Mouse (Mus musculus): ENCODE results near the gene Zfp365.

Gene Zfp365

GRCm38 (mm10) chr10:67906063-67906462 is 6.4 kb downstream of the Zfp365 start:
- DNase-seq (ENCODE audit: low read depth, low spot score): no peak

GRCm38 (mm10) chr10:67903387-67903786 is 9.1 kb downstream of the Zfp365 start:
- no peak for DNase-seq (ENCODE audit: low read depth, low spot score)

GRCm38 (mm10) chr10:67901179-67901578 is 11.3 kb downstream of the Zfp365 start:
- no peak for DNase-seq (ENCODE audit: low read depth, low spot score)

- no peak for DNase-seq (ENCODE audit: low read depth, low spot score)
Observed at GRCm38 (mm10) chr10:67898949-67899675, 13.3 kb downstream of the Zfp365 start.

GRCm38 (mm10) chr10:67898355-67898935 is 14.0 kb downstream of the Zfp365 start:
- DNase-seq (ENCODE audit: low read depth, low spot score): no peak

GRCm38 (mm10) chr10:67897281-67897680 is 15.2 kb downstream of the Zfp365 start:
- no peak for DNase-seq (ENCODE audit: low read depth, low spot score)

- DNase-seq (ENCODE audit: low read depth, low spot score): no peak
Observed at GRCm38 (mm10) chr10:67894683-67895082, 17.8 kb downstream of the Zfp365 start.

GRCm38 (mm10) chr10:67894059-67894458 is 18.4 kb downstream of the Zfp365 start:
- no peak for DNase-seq (ENCODE audit: low read depth, low spot score)

GRCm38 (mm10) chr10:67893226-67893625 is 19.2 kb downstream of the Zfp365 start:
- no peak for DNase-seq (ENCODE audit: low read depth, low spot score)

- DNase-seq (ENCODE audit: low read depth, low spot score): no peak
Observed at GRCm38 (mm10) chr10:67891126-67891525, 21.3 kb downstream of the Zfp365 start.

GRCm38 (mm10) chr10:67887971-67888370 is 24.5 kb downstream of the Zfp365 start:
- DNase-seq (ENCODE audit: low read depth, low spot score): no peak

- DNase-seq (ENCODE audit: low read depth, low spot score): no peak
Observed at GRCm38 (mm10) chr10:67880692-67881091, 31.8 kb downstream of the Zfp365 start.

GRCm38 (mm10) chr10:67871811-67872210 is 40.7 kb downstream of the Zfp365 start:
- DNase-seq (ENCODE audit: low read depth, low spot score): peak; percentile 19

- no peak for DNase-seq (ENCODE audit: low read depth, low spot score)
Observed at GRCm38 (mm10) chr10:67868234-67868633, 44.2 kb downstream of the Zfp365 start.

- no peak for DNase-seq (ENCODE audit: low read depth, low spot score)
Observed at GRCm38 (mm10) chr10:67865841-67866240, 46.6 kb downstream of the Zfp365 start.

- no peak for DNase-seq (ENCODE audit: low read depth, low spot score)
Observed at GRCm38 (mm10) chr10:67865063-67865462, 47.4 kb downstream of the Zfp365 start.

GRCm38 (mm10) chr10:67862331-67862730 is 50.1 kb downstream of the Zfp365 start:
- DNase-seq (ENCODE audit: low read depth, low spot score): peak; percentile 11

- DNase-seq (ENCODE audit: low read depth, low spot score): peak; percentile 63
Observed at GRCm38 (mm10) chr10:67858878-67859277, 53.6 kb downstream of the Zfp365 start.

- DNase-seq (ENCODE audit: low read depth, low spot score): no peak
Observed at GRCm38 (mm10) chr10:67857561-67857906, 54.9 kb downstream of the Zfp365 start.

- DNase-seq (ENCODE audit: low read depth, low spot score): no peak
Observed at GRCm38 (mm10) chr10:67856791-67857560, 55.5 kb downstream of the Zfp365 start.

- no peak for DNase-seq (ENCODE audit: low read depth, low spot score)
Observed at GRCm38 (mm10) chr10:67855760-67856159, 56.7 kb downstream of the Zfp365 start.

- no peak for DNase-seq (ENCODE audit: low read depth, low spot score)
Observed at GRCm38 (mm10) chr10:67852411-67852810, 60.1 kb downstream of the Zfp365 start.

- no peak for DNase-seq (ENCODE audit: low read depth, low spot score)
Observed at GRCm38 (mm10) chr10:67851079-67851478, 61.4 kb downstream of the Zfp365 start.

Data from embryo, embryonic 11.5 days (tissue).